Mouse (Mus musculus): ENCODE results near the gene Aspscr1.

GRCm38 (mm10) chr11:120647047-120647830 lies 25.5 kb upstream of the Aspscr1 start:
- TF ChIP-seq CTCF (IDR thresholded peaks at IDR 0.05) (no peak), POLR2A (IDR thresholded peaks at IDR 0.05; ENCODE audit: insufficient read depth, low read depth, low read length) (no peak; the same call in 1 of the 2 replicates), EP300 (IDR thresholded peaks at IDR 0.05; ENCODE audit: insufficient read depth, low read depth, low read length) (no peak)
